Mouse (Mus musculus): ENCODE results near the gene Tuba3b.

Gene Tuba3b

DNA sequence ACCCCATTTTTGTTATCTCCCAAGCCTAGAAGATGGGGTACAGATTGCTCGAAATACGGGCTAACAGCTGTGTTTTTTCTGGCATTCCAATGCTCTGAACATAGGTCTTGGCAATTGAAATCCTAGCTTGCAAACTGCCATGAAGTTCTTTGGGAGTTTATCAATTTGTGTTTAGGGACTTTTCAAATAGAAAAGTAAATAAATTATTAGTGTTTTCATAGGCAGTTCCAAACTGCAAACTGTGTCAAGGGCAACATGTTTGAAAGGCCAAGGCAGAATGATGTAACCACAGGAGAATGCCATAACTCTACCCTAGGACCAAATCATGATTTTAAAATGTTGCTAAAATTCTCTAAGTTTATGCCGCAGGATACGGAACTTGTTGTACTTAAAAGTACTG lies 7.8 kb upstream of the Tuba3b start:
- DNase-seq: no peak

GRCm38 (mm10) chr6:145608693-145609092 lies 6.9 kb upstream of the Tuba3b start:
- DNase-seq: no peak

- DNase-seq: no peak
Observed at GRCm38 (mm10) chr6:145610901-145611300, 4.7 kb upstream of the Tuba3b start.

DNA sequence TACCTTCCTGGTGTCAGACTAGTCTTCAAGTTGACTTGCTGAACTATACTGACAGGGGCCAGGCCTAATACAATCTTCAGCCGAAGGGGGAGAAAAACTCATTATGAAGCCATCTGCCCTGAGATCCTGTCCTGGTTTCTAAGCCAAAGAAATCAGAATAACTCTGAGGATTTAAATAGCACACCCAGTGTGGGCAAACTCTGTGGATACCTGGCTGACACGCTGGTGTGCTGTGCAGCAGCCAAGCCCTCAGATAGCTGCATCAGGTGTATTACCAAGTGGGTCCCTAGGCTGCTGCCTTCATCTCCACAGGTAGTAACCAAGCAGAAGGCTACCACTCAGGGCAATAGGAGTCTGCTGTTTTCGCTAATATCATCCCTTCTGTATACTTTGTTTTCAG lies 2.9 kb upstream of the Tuba3b start:
- DNase-seq: no peak

GRCm38 (mm10) chr6:145614219-145614618 lies 1.3 kb upstream of the Tuba3b start, which contains the start of gene Lmntd1:
Lmntd1 (minus strand) TSS chr6:145614319.
- no peak for DNase-seq

DNA sequence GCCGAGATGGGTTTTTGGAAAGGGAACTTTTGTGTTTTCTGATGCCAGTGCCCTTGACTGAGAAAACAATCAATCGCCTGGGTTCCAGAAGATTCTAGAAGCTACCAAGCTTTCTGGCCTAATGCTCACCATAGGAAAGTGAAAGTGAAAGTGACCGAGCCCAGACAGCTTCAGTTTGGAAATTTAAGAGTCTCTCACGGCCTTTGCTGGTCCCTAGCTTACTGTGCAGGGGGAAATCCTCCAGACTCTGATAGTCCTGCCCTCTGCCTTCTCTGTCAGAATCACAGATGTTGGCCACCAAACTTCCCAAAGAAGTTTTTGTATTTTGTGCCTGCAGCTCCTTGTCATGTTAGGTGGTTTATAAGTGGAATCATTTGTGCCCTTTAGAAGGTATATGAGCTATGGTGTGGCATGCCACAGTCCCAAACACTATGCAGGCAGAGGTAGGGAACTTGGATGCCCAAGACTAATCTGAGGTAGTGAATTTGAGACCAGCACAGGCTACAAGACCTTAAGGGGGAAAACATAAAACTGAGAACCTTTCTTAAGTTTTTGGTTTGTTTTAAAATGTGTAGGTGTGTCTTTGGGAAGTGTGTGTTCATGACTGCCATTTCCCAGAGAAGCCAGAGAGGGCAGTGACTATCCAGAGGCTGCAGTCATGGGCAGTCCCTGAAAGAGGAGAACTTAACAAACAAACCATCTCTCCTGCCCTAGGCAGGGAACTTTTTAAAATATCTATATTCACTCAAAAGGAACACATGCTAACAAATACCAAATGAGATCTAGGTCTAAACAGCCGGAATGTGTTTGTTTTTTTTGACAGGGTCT lies 1.1 kb downstream of the Tuba3b start:
- DNase-seq: no peak

DNA sequence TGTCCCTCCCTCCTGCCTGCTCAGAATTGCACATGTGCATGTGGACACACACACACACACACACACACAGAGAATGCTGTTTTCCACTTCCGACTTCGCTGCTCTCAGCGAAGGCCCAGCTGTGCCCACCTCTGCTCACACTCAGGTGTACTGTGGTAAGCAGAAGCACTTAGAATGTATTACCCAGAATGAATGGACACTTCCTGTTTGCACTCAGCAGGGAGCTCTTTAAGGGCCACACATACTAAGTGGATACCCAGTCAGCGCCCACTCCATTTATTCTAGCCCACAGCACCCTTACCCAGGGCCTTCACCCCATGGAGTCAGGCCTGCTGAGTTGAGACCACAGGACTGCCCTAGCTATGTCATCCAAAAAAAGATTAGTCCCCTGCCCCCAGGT lies 7.6 kb downstream of the Tuba3b start:
- DNase-seq: no peak

DNA sequence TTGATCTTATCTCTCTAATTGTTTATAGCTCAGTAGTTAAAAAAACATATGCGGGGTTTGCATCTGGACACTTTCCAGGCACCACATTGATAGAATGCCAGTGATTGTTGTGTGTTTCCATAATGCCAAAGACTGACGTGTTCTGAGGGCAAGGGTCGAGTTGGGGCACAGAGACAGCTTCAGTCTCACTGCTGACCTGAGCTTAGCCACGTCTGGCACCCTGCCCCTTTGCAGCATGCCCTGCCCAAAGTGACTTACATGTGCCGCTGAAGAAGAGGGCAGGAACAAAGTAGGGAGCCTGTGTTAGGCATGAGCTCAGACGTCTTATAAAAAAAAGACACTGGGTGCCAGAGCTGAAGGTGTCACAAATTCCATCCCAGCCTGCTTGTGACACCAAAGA lies 14.7 kb downstream of the Tuba3b start:
- DNase-seq: no peak

GRCm38 (mm10) chr6:145634454-145634853 lies 18.9 kb downstream of the Tuba3b start:
- DNase-seq: no peak

- DNase-seq: no peak
Observed at GRCm38 (mm10) chr6:145636682-145637081, 21.1 kb downstream of the Tuba3b start.

DNA sequence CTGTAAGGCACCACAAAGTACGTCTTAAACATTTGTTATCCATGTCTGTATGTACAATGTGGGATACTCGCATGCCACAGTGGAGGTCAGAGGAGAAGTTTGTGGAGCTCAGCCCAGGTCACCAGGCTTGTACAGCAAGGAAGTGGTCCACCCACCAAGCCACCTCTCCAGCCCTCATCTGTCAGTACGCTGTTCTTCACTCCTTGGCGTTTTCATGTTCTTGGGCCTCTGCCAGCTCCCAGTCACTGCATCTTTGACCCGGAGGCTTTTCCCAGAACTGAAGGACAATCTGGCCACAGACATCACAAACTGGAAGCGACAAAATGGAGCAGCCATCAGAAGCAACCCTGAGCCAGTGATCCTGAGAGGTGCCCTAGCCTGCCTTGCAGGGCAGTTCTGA lies 22.7 kb downstream of the Tuba3b start:
- no peak for DNase-seq

GRCm38 (mm10) chr6:145640971-145641506 lies 25.5 kb downstream of the Tuba3b start:
- no peak for DNase-seq

DNA sequence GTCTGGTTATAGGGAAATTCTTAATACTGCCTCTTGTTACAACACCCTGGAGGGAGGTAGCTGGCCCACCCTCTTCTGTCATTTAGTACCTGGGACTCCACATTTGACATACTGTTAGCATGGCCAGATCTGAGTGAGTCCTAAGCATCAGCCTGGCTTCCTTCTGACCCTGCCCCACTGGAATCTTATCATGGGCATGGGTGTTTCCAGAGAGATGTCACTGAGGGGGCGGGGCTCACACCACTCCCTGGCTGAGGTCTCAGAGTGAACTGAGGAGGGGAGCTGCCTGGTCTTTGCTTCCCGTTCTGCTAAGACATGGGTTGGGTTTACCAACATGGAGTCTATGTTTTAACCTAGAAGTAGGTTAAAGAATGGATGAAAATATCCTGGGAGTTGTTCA lies 36.4 kb downstream of the Tuba3b start:
- DNase-seq: no peak

- DNase-seq: no peak
Observed at GRCm38 (mm10) chr6:145652986-145653385, 37.4 kb downstream of the Tuba3b start.

DNA sequence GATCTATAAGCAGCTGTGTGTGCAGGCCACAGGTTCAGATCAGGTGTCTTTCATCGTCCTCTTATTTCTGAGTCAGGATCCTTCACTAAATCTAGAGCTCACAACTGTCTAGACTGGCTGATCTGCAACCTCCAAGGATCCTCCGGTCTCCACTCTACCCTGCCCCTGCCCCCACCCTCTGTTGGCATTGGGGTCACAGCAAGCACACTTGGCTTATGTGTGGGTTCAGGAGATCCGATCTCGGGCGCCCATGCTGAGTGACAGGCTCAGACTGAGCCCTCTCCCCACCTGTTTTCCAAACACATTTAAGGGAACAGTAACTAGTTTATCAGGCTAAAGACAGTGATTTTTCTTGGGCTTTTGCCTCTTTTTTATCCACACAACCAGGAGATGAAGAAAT lies 38.1 kb downstream of the Tuba3b start:
- no peak for DNase-seq

DNA sequence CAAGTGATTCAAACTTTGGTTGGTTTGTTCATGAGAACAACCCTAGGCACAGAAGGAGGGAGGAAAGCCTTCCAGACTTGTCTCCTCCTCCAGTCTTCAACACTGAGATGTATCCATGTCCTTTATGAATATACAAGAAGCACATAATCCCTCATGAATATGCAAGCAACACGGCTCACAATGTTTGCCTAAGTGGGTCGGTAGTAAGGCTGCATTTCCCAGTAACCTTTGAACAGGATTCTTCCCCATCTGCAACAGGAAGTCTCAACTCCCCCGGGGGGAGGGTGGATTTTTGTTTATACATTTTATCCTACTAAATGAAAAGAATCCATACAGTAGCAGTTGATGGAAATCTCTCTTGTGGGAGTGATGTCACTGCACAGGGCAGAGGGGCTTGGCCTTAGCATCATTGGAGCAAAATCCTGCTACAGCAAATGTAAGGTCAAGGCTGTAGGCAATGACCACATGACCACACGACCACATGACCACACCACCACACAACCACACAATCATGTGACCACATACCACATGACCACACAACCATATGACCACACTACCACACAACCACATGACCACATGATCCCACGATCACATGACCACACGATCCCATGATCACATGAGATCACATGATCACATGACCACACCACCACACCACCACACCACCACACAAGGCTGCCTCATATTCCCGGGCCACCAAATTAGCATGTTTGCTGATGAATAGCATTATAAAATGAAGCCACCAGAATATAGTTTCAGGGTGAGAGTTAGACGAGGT lies 38.7 kb downstream of the Tuba3b start:
- no peak for DNase-seq

DNA sequence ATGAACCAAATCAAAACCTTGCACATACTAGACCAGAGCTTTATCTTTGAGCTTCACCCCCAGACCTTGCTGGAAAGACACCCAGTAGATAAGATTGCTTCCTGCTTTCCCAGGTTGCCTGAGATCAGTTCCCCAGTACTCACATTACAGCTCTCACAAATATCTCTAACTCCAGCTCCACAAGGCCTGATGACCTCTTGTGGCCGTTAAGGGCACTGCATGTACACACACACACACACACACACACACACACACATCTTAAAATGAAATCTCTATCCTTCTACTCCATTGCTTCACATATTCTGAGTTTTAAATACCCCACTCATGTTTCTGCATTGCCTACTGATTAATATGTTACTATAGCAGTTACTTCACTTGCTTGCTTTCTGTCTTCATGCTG lies 40.1 kb downstream of the Tuba3b start:
- DNase-seq: no peak

GRCm38 (mm10) chr6:145656740-145657591 lies 41.4 kb downstream of the Tuba3b start:
- no peak for DNase-seq

- no peak for DNase-seq
Observed at GRCm38 (mm10) chr6:145659116-145659515, 43.6 kb downstream of the Tuba3b start.

GRCm38 (mm10) chr6:145660943-145661342 lies 45.4 kb downstream of the Tuba3b start:
- no peak for DNase-seq

DNA sequence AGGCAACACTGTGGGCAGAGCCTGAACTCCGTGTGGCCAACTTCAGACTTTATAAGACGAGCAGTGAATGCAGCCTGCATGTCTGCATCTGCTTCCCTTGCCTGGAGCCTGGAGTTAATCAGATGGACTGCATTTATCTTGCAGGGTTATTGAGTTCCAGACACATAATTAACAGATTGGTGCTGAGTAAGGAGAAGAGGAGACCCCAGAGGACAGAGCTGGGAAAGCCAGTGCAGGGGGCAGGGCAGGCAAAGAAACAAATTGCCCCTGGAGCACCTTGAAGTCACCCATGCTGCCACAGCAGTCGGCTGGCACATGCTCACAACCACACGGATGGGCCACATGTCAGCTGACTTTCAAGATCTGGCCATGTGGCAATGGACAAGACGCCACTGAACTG lies 48.7 kb downstream of the Tuba3b start:
- DNase-seq: no peak

DNA sequence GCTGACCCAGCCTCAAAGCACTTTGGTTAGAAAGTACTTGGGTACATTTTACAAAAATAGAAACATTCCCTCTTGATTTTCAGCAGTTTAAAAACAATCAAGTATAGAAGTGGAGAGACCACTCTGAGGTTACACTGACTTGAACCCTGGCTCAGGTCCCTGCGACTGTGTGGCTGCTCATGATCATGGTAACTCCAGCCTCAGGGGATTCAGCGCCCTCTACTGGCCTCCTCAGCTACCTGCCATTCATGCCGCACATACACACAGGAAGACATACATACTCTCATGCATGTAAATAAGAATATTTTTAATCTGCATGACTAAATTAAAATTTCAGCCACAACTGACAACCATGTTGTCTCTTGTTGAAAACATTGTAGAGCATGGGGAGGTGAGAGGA lies 50.2 kb downstream of the Tuba3b start:
- DNase-seq: no peak

DNA sequence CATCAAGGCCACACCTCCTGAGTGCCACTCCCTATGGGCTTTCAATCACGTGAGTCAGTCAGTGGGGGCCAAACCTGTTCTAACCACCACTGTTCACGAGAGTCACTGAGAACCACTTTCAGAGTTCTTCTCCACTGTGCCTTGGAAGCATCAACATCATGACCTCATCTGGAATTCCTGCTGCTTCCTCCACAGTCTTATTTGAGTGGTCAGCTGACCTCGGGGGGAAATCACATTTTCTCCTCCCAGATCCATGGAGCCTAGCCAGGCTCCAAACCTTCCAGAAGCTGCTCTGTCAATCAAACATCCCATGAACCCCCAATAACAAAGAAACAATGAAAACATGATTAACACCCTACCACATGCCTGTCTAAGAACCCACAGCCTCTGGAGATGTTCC lies 52.1 kb downstream of the Tuba3b start:
- DNase-seq: no peak
